Mouse (Mus musculus) lung, adult 18-20 months (tissue): ENCODE results near the gene Ppp3cb.
A peak's percentile ranks its signal among the peaks of the same experiment; 100 is the strongest.

Experiments used
- DNase-seq, 2 experiments: peaks; one replicate each; pipeline ENCODE4 v3.0.0; 2022; ENCODE audit warnings: mixed read lengths in 2 of 2

The Ppp3cb gene

GRCm38 (mm10) chr14:20479291-20480194 is 66.8 kb downstream of the Ppp3cb start, which contains the start of gene Anxa7:
Gene Anxa7, minus strand, starts transcription at chr14:20480133.
- peak; percentile 89 to 92 for DNase-seq

GRCm38 (mm10) chr14:20478801-20479200 is 67.6 kb downstream of the Ppp3cb start:
- DNase-seq: peak; percentile 71 to 82

- no peak for DNase-seq
Measured at GRCm38 (mm10) chr14:20478385-20478784, 68.0 kb downstream of the Ppp3cb start.

GRCm38 (mm10) chr14:20477261-20478025 is 68.9 kb downstream of the Ppp3cb start:
- DNase-seq: no peak

- DNase-seq: no peak
Measured at GRCm38 (mm10) chr14:20460216-20460615, 86.2 kb downstream of the Ppp3cb start.

GRCm38 (mm10) chr14:20458378-20458777 is 88.0 kb downstream of the Ppp3cb start:
- DNase-seq: no peak

- no peak for DNase-seq
Measured at GRCm38 (mm10) chr14:20452929-20453328, 93.4 kb downstream of the Ppp3cb start.

GRCm38 (mm10) chr14:20451765-20452331 is 94.5 kb downstream of the Ppp3cb start, which contains the start of gene Cfap70:
Gene Cfap70, minus strand, starts transcription at chr14:20452226.
- DNase-seq: peak; percentile 68 to 78

GRCm38 (mm10) chr14:20451302-20451701 is 95.1 kb downstream of the Ppp3cb start:
- DNase-seq: no peak
